Mouse (Mus musculus) hindbrain, embryonic 14.5 days (tissue): ENCODE data around the gene Hip1. TPM values are rescaled to one million over a fixed set of nuclear protein-coding genes. Genes with fewer than 3 reads are reported as not detected.

Experiments
- ATAC-seq: fragments of 200-750 bp; cut with Nextera tagmentation; 2 replicates; pipeline ENCODE4 v1.8.0; 2017; ENCODE audit warnings: moderate number of reproducible peaks, mild to moderate bottlenecking, moderate TSS enrichment, moderate library complexity; ENCODE audit not compliant: low FRiP score
- DNase-seq: peaks from one replicate; pipeline ENCODE4 v3.0.0-alpha.2; 2015; ENCODE audit warnings: low spot score
- H3K27ac ChIP-seq: fragments of 300-500 bp; sonication (generic); 2 replicates; pipeline ENCODE4 v1.5.1; 2014; ENCODE audit warnings: mild to moderate bottlenecking, moderate library complexity
- H3K27me3 ChIP-seq: fragments of 300-500 bp; sonication (generic); 2 replicates; pipeline ENCODE4 v1.6.1; 2014; ENCODE audit warnings: mild to moderate bottlenecking, low read length, mixed read lengths; ENCODE audit not compliant: control insufficient read depth, insufficient read depth
- H3K36me3 ChIP-seq: fragments of 300-500 bp; sonication (generic); replicated peaks from 2 replicates; pipeline ENCODE4 v1.6.1; 2014; ENCODE audit not compliant: control insufficient read depth, insufficient read depth
- H3K4me1 ChIP-seq: fragments of 300-500 bp; sonication (generic); replicated peaks from 2 replicates; pipeline ENCODE4 v1.6.1; 2014; ENCODE audit warnings: antibody characterized with exemption, low read length, mixed read lengths; ENCODE audit not compliant: control insufficient read depth, insufficient read depth
- H3K4me2 ChIP-seq: fragments of 300-500 bp; sonication (generic); replicated peaks from 2 replicates; pipeline ENCODE4 v1.6.1; 2014; ENCODE audit warnings: mild to moderate bottlenecking, moderate library complexity
- H3K4me3 ChIP-seq: fragments of 300-500 bp; sonication (generic); replicated peaks from 2 replicates; pipeline ENCODE4 v1.5.1; 2014; ENCODE audit warnings: mild to moderate bottlenecking, low read length
- H3K9ac ChIP-seq: fragments of 300-500 bp; sonication (generic); 2 replicates; pipeline ENCODE4 v1.6.1; 2014
- H3K9me3 ChIP-seq: fragments of 300-500 bp; sonication (generic); 2 replicates; pipeline ENCODE4 v1.6.1; 2016; ENCODE audit warnings: low read length; ENCODE audit not compliant: control insufficient read depth
- WGBS: fragments of 180-500 bp; shearing (Covaris S2); extraction: QIAGEN DNeasy Blood & Tissue Kit; methylation state at CpG from one replicate; pipeline ENCODE4 v1.1.7; 2014; 5-methylcytosine and 5-hydroxymethylcytosine counted together
- polyA plus RNA-seq: library from polyadenylated mRNA; unstranded; fragments of >200 nt; fragmentation: Nextera tagmentation; extraction: Ambion mirVana; gene quantifications from 2 replicates; pipeline ENCODE4 v1.2.1, GENCODE M21; 2014

Gene Hip1
- polyA plus RNA-seq, 1 experiment from 2014 or later, result 48.4 TPM

- no peaks in the 10 kb centered on the region for H3K36me3 ChIP-seq
- no peak for DNase-seq
- no peaks in the 10 kb centered on the region for H3K9me3 ChIP-seq
- no peaks in the 10 kb centered on the region for H3K4me1 ChIP-seq
- no peak for ATAC-seq
- no peak overlapping the region for H3K4me3 ChIP-seq
- H3K27me3 ChIP-seq, result no peaks in the 10 kb centered on the region
- H3K4me2 ChIP-seq, result no peak overlapping the region
- 82% methylated on average over 10 of the region's 10 CpGs for WGBS
- no peak overlapping the region for H3K27ac ChIP-seq
- no peak overlapping the region for H3K9ac ChIP-seq
Observed at GRCm38 (mm10) chr5:135537794-135538214, 7.1 kb downstream of the Hip1 start.

- Histone ChIP-seq H3K9ac (no peak overlapping the region), H3K36me3 (no peaks in the 10 kb centered on the region), H3K27me3 (no peaks in the 10 kb centered on the region), H3K9me3 (no peaks in the 10 kb centered on the region), H3K27ac (no peak overlapping the region), H3K4me2 (no peak overlapping the region), H3K4me3 (no peak overlapping the region), H3K4me1 (no peaks in the 10 kb centered on the region)
- ATAC-seq (no peak), DNase-seq (no peak)
- WGBS, result 84% methylated on average over 4 of the region's 4 CpGs
Observed at GRCm38 (mm10) chr5:135537326-135537725, 7.6 kb downstream of the Hip1 start.

- no peak for ATAC-seq
- no peaks in the 10 kb centered on the region for H3K27me3 ChIP-seq
- no peak overlapping the region for H3K4me2 ChIP-seq
- DNase-seq, result no peak
- no peak overlapping the region for H3K27ac ChIP-seq
- no peak overlapping the region for H3K9ac ChIP-seq
- no peaks in the 10 kb centered on the region for H3K4me1 ChIP-seq
- H3K9me3 ChIP-seq, result no peaks in the 10 kb centered on the region
- H3K36me3 ChIP-seq, result no peaks in the 10 kb centered on the region
- H3K4me3 ChIP-seq, result no peak overlapping the region
Observed at GRCm38 (mm10) chr5:135535867-135536266, 9.1 kb downstream of the Hip1 start.

GRCm38 (mm10) chr5:135533431-135533830, 11.5 kb downstream of the Hip1 start:
- Histone ChIP-seq H3K27ac (no peak overlapping the region), H3K9ac (no peak overlapping the region), H3K4me1 (no peaks in the 10 kb centered on the region), H3K9me3 (no peaks in the 10 kb centered on the region), H3K27me3 (no peaks in the 10 kb centered on the region), H3K36me3 (no peaks in the 10 kb centered on the region), H3K4me3 (no peak overlapping the region), H3K4me2 (no peak overlapping the region)
- ATAC-seq, result no peak
- no peak for DNase-seq
- WGBS, result 75% methylated on average over 10 of the region's 10 CpGs

GRCm38 (mm10) chr5:135531306-135531845, 13.5 kb downstream of the Hip1 start:
- Histone ChIP-seq H3K4me1 (no peaks in the 10 kb centered on the region), H3K9me3 (no peaks in the 10 kb centered on the region), H3K27me3 (no peaks in the 10 kb centered on the region), H3K4me2 (no peak overlapping the region), H3K36me3 (no peaks in the 10 kb centered on the region), H3K4me3 (no peak overlapping the region), H3K27ac (no peak overlapping the region), H3K9ac (no peak overlapping the region)
- WGBS, result 86% methylated on average over 11 of the region's 11 CpGs
- no peak for ATAC-seq
- DNase-seq, result no peak

GRCm38 (mm10) chr5:135529964-135530363, 15.0 kb downstream of the Hip1 start:
- no peak for ATAC-seq
- H3K4me2 ChIP-seq, result no peak overlapping the region
- H3K27me3 ChIP-seq, result no peaks in the 10 kb centered on the region
- no peak for DNase-seq
- no peaks in the 10 kb centered on the region for H3K36me3 ChIP-seq
- H3K9me3 ChIP-seq, result no peaks in the 10 kb centered on the region
- H3K9ac ChIP-seq, result no peak overlapping the region
- no peak overlapping the region for H3K4me3 ChIP-seq
- no peaks in the 10 kb centered on the region for H3K4me1 ChIP-seq
- H3K27ac ChIP-seq, result no peak overlapping the region
- 95% methylated on average over 2 of the region's 2 CpGs for WGBS

GRCm38 (mm10) chr5:135529310-135529709, 15.6 kb downstream of the Hip1 start:
- no peak overlapping the region for H3K4me3 ChIP-seq
- no peaks in the 10 kb centered on the region for H3K9me3 ChIP-seq
- no peaks in the 10 kb centered on the region for H3K27me3 ChIP-seq
- ATAC-seq (no peak), DNase-seq (no peak)
- H3K27ac ChIP-seq, result no peak overlapping the region
- no peaks in the 10 kb centered on the region for H3K4me1 ChIP-seq
- H3K36me3 ChIP-seq, result no peaks in the 10 kb centered on the region
- H3K9ac ChIP-seq, result no peak overlapping the region
- 70% methylated on average over 3 of the region's 3 CpGs for WGBS
- H3K4me2 ChIP-seq, result no peak overlapping the region

GRCm38 (mm10) chr5:135527986-135528385, 16.9 kb downstream of the Hip1 start:
- no peaks in the 10 kb centered on the region for H3K4me1 ChIP-seq
- no peaks in the 10 kb centered on the region for H3K36me3 ChIP-seq
- DNase-seq (no peak), ATAC-seq (no peak)
- no peak overlapping the region for H3K4me3 ChIP-seq
- H3K9ac ChIP-seq, result no peak overlapping the region
- no peaks in the 10 kb centered on the region for H3K9me3 ChIP-seq
- no peak overlapping the region for H3K27ac ChIP-seq
- H3K4me2 ChIP-seq, result no peak overlapping the region
- no peaks in the 10 kb centered on the region for H3K27me3 ChIP-seq
- WGBS, result 22% methylated on average over 7 of the region's 7 CpGs

- Histone ChIP-seq H3K4me1 (no peaks in the 10 kb centered on the region), H3K36me3 (no peaks in the 10 kb centered on the region), H3K27ac (no peak overlapping the region), H3K27me3 (no peaks in the 10 kb centered on the region), H3K4me2 (no peak overlapping the region), H3K9me3 (no peaks in the 10 kb centered on the region), H3K9ac (no peak overlapping the region), H3K4me3 (no peak overlapping the region)
- no peak for DNase-seq
- no peak for ATAC-seq
- WGBS, result 79% methylated on average over 11 of the region's 11 CpGs
Observed at GRCm38 (mm10) chr5:135524660-135525560, 20.0 kb downstream of the Hip1 start.
